Mouse (Mus musculus): ENCODE measurements around the gene Med20.
"Not testable (repeated sequence)": the region's sequence is repeated elsewhere in the genome, so short reads cannot be mapped to it uniquely, and the experiment has no call there.

The Med20 gene

DNA sequence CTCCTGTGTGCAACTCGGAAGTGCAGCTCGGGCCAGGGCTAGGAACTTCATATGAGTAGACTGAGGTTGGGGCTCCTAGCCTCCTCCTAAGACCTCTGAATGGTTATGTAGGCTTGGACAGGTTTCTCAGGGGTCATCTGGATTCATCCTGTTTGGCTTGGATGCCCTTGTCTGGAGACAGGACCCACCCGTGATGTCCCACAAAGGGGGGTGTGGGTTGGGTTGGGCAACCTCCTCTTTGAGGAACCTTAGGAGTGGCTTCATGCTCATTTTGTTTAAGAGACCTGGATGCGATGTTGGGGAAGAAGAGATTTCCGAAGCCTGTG lies 14.6 kb upstream of the Med20 start:
- no peak for DNase-seq (ENCODE audit: low spot score in 2 of 2)

GRCm38 (mm10) chr17:47597261-47597660 lies 14.1 kb upstream of the Med20 start:
- no peak for DNase-seq (ENCODE audit: low spot score in 2 of 2)

GRCm38 (mm10) chr17:47597838-47598579 lies 13.4 kb upstream of the Med20 start:
- peak in 1 of 2 experiments; percentile 20 for DNase-seq (ENCODE audit: low spot score in 2 of 2)

DNA sequence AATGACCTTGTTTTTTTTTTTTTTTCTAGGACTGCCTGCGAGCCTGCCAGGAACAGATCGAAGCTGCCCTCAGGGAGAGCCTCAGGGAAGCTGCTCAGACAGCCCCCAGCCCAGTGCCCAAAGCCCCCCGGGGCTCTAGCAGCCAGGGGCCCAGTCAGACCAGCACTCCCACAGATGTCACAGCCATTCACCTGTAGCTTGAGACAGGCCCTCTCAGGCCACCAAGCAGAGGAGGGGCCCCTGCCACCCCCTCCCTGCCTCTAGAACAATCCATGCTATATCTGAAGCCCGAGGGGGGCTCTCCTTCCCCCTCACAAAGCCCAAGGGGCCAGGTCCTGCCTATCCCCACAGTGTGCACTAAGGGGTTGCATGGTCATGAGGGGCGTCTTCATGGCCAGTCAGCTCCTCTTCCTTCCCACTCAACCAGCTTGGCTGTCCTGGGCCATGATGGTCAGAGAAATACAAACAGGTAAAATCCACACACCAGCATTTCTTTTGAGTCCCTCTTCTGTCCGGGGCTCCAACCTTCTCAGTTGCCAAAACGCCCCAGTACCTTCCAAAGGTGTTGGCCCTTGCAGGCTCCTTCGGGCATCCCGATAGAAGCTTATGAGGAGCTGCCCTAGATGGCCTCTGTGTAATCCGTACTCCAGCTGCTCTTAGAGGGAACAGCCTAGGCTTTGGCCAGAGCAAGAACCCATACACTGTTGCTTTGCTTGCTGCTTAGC lies 12.6 kb upstream of the Med20 start:
- DNase-seq (ENCODE audit: low spot score in 2 of 2) = peak in 1 of 2 experiments; percentile 4

- no peak for DNase-seq (ENCODE audit: low spot score in 2 of 2)
Observed at GRCm38 (mm10) chr17:47599511-47600297, 11.7 kb upstream of the Med20 start.

DNA sequence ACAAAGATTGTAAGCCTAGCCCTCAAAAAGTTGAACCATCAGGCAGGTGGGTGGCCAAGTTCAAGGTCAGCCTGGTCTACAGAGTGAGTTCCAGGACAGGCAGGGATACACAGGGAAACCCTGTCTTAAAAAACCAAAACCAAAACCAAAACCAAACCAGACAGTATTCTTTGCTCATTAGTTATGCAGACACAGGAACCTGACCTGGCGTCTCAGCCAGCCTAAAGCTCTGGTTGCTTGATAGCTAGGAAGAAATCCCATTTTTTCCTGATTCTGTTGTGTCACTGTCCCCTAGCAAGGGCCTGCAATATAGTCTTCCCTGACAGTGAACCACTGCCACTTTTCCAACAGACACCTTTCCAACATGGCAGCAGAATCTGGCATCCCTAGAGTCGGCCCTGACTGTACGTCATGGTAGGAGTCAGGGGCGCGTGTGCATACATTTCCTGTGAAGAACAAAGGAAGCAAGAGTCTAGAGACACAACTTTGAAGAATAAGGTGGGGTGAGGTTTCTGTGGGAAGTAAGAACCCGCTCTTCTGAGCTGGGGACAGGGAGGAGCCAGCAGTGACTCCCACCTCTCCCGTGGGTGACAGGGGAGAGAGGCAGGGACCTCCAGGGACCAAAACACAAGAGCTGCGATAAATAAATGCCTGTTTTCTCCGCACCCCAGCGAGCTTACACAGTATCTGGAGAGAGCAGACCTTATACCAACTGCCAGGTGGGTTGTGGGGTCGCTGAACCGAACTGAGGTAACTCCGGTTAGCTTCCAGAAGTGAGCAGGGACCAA lies 10.6 kb upstream of the Med20 start:
- no peak for DNase-seq (ENCODE audit: low spot score in 2 of 2)

DNA sequence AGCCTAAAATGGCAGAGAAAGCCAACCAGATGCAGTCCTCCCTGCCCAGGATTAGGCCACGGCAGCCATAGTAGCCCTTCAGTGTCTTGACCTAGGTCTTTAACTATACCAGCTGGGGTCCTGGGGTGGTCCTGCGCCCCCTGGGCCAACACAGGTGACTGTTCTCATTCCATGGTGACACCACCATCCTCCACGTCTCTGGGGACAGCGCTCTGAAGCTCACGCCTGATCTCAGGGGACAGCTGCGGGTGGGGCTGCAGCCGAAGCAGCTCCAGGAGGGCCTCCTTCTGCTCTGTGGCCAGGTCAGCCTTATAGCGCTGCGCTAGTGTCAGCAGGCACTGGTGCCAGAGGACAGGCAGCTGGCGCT lies 10.0 kb upstream of the Med20 start:
- no peak for DNase-seq (ENCODE audit: low spot score in 2 of 2)

DNA sequence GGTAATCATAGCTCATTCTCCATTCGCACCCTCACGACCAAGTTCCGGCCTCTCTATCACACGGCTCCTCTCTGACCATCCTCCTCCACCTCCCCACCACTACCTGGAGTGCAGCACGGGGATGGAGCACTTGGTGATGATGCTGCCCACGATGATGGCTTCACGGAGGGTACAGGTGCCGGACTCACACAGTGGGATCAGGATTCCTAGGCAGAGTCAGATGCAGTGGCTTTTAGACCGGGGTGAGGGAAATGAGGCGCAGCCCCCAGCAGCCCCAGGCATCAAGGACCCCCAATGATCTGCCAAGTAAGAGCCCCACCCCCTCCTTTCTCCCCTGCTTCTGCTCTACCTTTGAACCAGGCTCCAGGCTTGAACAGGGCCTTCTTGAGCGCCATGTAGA lies 9.1 kb upstream of the Med20 start:
- no peak for DNase-seq (ENCODE audit: low spot score in 2 of 2)

GRCm38 (mm10) chr17:47606220-47606619 lies 5.2 kb upstream of the Med20 start:
- DNase-seq (ENCODE audit: low spot score in 2 of 2) = no peak

- no peak for DNase-seq (ENCODE audit: low spot score in 2 of 2)
Observed at GRCm38 (mm10) chr17:47609182-47609581, 2.2 kb upstream of the Med20 start.

DNA sequence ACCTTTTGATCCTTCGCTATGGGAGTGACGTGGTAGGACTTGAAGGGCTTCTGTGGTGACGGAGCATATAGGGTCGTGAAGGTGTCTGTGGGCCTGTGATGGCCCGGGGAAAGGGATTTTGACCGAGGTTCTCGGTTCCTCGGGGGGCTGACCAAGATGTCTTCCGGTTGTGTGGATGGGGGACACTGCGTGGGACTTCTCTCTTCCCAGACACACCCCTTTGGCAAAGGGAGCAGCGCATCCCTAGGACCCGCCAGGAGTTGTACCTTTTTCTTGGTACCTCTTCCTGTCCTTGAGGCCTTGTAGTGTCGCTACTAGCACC lies 240 bp downstream of the Med20 start:
- DNase-seq (ENCODE audit: low spot score in 2 of 2) = no peak

DNA sequence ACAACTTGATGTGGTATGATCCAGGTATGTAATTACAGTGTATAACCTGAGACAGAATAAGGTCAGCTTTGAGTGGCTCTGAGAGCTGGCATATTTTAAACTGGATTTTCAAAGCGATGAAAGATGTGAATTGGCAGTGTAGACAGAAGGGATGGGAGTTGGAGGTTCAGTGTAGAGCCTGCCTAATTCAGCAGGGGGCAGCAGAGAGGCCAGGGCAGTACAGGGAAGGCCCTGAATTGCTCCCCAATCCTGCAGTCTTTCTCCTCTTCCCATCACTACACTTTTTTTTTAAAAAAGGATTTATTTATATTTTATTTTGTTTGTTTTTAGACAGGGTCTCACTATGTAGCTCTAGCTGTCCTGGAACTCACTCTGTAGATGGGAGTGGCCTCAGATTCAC lies 2.6 kb downstream of the Med20 start:
- DNase-seq (ENCODE audit: low spot score in 2 of 2) = peak in 1 of 2 experiments; percentile 11

DNA sequence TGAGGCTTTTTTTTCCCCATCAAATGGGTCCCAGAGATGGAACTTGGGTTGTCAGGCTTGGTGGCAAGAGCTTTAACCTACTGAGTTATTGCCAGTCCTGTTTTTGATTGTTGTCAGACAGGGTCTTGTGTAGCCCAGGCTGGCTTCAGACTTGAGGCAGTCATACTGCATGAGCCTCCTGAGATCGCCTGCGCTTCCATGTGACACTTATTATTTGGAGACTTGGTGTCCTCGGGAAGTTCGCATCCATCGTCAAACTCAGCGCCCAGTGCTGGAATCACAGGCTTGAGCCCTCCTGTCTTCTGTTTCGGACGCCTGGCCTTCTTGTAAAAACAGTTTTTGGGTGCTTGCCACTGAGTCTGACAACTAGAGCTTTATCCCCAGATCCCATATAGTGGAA lies 4.7 kb downstream of the Med20 start:
- DNase-seq (ENCODE audit: low spot score in 2 of 2) = no peak

GRCm38 (mm10) chr17:47616652-47617051 lies 5.3 kb downstream of the Med20 start:
- DNase-seq (ENCODE audit: low spot score in 2 of 2) = no peak

GRCm38 (mm10) chr17:47617605-47618307 lies 6.4 kb downstream of the Med20 start:
- no peak for DNase-seq (ENCODE audit: low spot score in 2 of 2)

GRCm38 (mm10) chr17:47618556-47619311 lies 7.4 kb downstream of the Med20 start:
- no peak for DNase-seq (ENCODE audit: low spot score in 2 of 2)

DNA sequence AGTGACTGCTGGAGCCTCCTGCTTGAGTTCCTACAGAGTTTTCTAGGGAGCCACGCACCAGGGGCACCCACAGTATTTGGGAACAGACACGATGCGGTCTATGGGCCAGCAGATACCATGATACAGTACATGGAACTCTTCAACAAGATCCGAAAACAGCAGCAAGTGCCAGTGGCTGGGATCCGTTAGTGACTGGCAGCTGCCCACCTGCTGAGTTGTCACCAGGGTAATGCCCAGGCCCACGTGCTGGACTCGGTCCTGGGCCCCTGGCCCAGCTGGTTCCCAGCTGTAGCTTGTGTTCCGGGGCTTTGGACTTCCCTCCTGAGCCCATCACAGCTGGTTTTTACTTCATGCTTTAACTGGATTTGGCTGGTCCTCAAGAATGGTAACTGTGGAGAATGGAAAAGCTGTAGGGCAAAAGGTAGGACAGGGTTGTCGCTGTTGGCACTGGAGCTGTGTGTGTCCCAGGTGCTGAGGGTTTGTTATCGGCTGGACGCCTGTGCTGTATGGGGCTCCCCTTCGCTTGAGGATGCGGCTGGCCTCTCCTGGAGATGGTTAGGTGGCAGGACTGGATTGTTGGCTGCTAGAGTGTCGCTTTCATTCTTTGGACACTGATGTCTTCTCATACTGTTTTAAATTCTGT lies 11.7 kb downstream of the Med20 start:
- DNase-seq (ENCODE audit: low spot score in 2 of 2) = no peak

DNA sequence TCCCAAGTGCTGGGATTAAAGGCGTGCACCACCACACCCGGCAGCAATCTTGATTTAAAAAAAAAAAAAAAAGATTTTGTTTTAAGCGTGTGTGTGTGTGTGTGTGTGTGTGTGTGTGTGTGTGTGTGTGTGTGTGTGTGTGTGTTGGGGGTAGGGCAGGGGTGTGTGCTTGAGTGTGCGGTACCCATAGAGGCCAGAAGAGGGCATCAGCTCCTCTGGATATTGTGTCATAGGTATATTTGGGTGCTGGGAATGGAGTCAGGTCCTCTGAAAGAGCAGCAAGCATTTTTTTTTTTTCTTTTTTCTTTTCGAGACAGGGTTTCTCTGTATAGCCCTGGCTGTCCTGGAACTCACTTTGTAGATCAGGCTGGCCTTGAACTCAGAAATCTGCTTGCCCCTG lies 13.2 kb downstream of the Med20 start:
- not testable (repeated sequence) for DNase-seq (ENCODE audit: low spot score in 2 of 2)

DNA sequence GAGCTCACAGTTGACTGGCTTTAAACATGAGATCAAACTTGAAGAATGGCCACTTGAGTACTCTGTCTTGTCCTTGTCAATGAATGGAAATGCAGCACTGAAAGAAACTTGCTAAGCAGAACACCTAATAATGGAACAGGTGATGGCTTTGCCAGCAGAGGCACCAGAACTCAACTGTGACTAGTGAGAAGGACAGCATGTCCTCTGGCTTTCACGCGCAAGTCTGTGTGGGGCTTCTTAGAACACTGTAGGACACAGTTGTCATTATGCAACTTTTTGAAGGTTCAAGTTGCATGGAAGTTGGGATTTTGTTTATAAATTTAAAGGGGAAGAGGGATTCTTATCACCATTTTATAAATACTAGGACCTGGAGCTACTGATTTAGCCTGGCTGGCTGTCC lies 13.7 kb downstream of the Med20 start:
- no peak for DNase-seq (ENCODE audit: low spot score in 2 of 2)

GRCm38 (mm10) chr17:47626031-47626430 lies 14.6 kb downstream of the Med20 start:
- DNase-seq (ENCODE audit: low spot score in 2 of 2) = no peak
